Comparison of ENCODE assay signal across 31 mouse cellular contexts in the genomic region with DNA sequence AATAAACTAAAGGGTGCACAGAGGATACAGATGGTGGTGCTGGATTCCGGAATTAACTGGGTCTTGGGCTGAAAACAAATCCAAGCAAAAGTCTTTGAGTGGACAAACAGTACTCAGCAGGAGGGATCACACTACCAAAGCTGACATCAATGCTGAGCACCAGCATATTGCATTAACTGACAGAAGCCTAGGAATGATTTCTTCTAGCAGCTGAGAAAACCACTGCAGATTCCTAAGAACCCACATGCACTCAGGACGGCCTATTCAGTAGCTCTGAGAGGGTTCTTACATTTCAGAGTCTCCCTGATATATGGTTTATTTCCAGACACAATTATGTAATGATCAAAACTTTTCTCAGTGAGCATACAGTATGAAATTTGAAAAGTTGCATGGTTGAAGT.
"Had no signal": no experiment of that assay in that cellular context is flagged by ENCODE, and none has a peak within 500 bp of the region (broad histone marks: within the 10 kb centered on the region; RNA-seq: fewer than 3 reads in every experiment).

No protein-coding gene starts in this region.

- H3K4me2 ChIP-seq: heart, embryonic 11.5 days; heart, embryonic 12.5 days; heart, embryonic 13.5 days; heart, embryonic 15.5 days; hindbrain, embryonic 12.5 days; hindbrain, embryonic 13.5 days; hindbrain, embryonic 14.5 days; hindbrain, embryonic 15.5 days; intestine, embryonic 15.5 days; kidney, embryonic 15.5 days had no signal

- H3K4me3 ChIP-seq: heart, embryonic 10.5 days; heart, embryonic 12.5 days; heart, embryonic 13.5 days; heart, embryonic 15.5 days; hindbrain, embryonic 10.5 days; hindbrain, embryonic 12.5 days; hindbrain, embryonic 13.5 days; hindbrain, embryonic 15.5 days; intestine, embryonic 15.5 days; kidney, embryonic 15.5 days; layer of hippocampus, adult 2 months had no signal

- DNase-seq: heart, postnatal 10 days; heart, postnatal 14 days; heart, postnatal 36 days; heart, postnatal 4 days; kidney, adult 11 months; kidney, adult 18-20 months; kidney, adult 2 months; kidney, adult 8-10 months; kidney, adult 9 months; kidney, postnatal 10 days; kidney, postnatal 14 days; kidney, postnatal 25 days; kidney, postnatal 36 days; kidney, postnatal 4 days; layer of hippocampus, adult 9-11 months; layer of hippocampus, postnatal 36 days had no signal

- H3K27me3 ChIP-seq: heart, embryonic 12.5 days; heart, embryonic 13.5 days; heart, embryonic 15.5 days; hindbrain, embryonic 12.5 days; hindbrain, embryonic 13.5 days; hindbrain, embryonic 15.5 days; intestine, embryonic 15.5 days; kidney, embryonic 15.5 days had no signal

- H3K36me3 ChIP-seq: heart, embryonic 10.5 days; hindbrain, embryonic 10.5 days; hindbrain, embryonic 12.5 days; hindbrain, embryonic 15.5 days; intestine, embryonic 15.5 days had no signal

- H3K4me1 ChIP-seq: heart, embryonic 10.5 days; hindbrain, embryonic 13.5 days; hindbrain, embryonic 15.5 days; intestine, embryonic 15.5 days; kidney, embryonic 15.5 days had no signal

- H3K27ac ChIP-seq: heart, embryonic 10.5 days; heart, embryonic 13.5 days; heart, embryonic 15.5 days; hindbrain, embryonic 10.5 days; hindbrain, embryonic 12.5 days; hindbrain, embryonic 13.5 days; hindbrain, embryonic 14.5 days; hindbrain, embryonic 15.5 days; hindbrain, postnatal 0 days; intestine, embryonic 15.5 days; kidney, embryonic 15.5 days; kidney, postnatal 0 days; layer of hippocampus, adult 2 months had no signal
